Mouse (Mus musculus) A20 (cell line): Measurements from ENCODE around the gene Elfn1.
A peak's percentile ranks its signal among the peaks of the same experiment; 100 is the strongest.
"Not testable (repeated sequence)": the region's sequence is repeated elsewhere in the genome, so short reads cannot be mapped to it uniquely, and the experiment has no call there.

ENCODE experiments used
- DNase-seq: peaks from one replicate; pipeline ENCODE4 v3.0.0-alpha.2; 2011; ENCODE audit warnings: low read depth, low spot score

Elfn1 gene

GRCm38 (mm10) chr5:139969151-139969948 is 61.6 kb downstream of the Elfn1 start:
- no peak for DNase-seq

DNA sequence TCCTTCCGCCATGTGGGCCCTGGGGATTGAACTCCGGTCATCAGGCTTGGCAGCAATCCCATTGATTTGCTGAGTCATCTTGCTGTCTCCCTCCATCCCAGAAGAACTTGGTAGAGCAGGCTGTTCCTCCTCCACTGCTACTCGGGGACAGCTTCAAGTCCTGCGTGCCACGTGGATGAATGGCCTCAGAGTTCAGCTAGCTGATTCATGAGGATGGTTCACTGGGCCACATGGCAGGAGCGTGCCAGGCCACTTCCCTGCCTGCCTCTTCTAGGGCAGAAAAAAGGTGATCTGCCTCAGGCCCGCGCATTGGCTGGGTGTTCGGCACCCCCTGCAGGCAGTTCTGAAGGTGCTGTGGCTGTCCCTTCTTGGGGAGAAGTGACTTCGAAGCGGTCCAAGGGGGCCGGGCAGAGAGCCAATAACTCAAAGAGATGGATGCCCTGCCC is 62.5 kb downstream of the Elfn1 start:
- peak; percentile 31 for DNase-seq

DNA sequence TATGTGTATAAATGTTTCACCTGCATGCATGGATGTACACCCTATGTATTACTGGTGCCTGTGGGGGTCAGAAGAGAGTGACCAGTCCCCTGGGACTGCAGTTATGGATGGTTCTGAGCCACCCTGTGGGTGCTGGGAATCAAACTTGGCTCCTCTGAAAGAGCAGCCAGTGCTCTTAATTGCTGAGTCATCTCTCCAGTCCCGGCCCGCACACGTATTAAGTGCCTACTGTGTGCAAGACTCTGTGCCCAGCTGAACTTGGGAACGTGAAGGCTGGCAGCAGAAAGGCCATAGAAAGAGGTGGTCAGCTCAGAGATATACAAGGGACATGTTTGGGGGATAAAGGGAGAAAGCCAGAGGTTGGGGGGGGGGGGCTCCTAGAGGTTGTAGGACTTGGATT is 68.8 kb downstream of the Elfn1 start:
- DNase-seq: no peak

GRCm38 (mm10) chr5:139977476-139977875 is 69.7 kb downstream of the Elfn1 start:
- DNase-seq: peak; percentile 37

DNA sequence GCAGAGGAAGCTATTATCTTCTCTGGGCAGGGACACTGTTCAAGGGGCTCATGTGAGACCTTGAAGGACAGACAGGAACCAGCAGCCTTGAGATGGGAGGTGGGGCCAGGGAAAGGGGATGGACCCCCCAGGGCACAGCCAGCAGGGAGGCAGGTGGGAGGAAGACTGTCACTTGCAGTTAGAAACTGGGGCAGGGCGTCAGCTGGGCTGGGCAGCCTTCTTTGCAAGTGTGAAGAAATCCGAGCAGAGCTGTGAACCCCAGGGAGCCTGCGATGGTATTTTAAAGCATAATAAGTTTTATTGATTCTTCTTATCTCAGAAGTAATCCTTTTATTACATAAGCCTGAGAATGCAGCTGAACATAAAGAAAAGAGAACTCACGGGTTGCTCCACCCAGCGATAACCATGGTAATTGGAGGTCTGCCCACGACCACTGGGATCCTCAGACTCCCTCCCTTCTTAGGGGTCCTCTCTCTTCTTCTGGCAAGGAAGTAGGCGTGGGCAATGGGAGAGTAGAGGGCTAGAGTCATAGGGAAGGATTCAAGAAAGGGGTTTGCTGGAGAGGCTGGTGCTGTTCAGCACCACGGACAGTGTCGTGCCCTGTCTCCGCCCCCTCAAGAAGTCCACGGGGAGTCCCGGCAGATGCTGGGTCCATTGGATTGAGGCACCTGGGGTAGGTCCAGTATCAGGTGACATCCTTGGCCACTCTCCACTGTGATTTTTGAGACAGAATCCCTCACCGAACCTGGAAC is 71.0 kb downstream of the Elfn1 start:
- peak; percentile 22 for DNase-seq

GRCm38 (mm10) chr5:139979371-139979770 is 71.6 kb downstream of the Elfn1 start:
- no peak for DNase-seq

DNA sequence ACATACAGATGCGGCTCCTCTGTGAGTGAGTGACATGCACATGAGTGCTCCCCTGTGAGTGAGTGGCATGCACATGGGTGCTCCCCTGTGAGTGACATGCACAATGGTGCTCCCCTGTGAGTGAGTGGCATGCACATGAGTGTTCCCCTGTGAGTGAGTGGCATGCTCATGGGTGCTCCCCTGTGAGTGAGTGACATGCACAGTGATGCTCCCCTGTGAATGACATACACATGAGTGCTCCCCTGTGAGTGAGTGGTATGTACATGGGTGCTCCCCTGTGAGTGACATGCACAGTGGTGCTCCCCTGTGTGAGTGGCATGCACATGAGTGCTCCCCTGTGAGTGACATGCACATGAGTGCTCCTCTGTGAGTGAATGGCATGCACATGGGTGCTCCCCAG is 74.2 kb downstream of the Elfn1 start:
- DNase-seq: peak; percentile 54

GRCm38 (mm10) chr5:139985073-139985746 is 77.5 kb downstream of the Elfn1 start:
- DNase-seq: no peak

GRCm38 (mm10) chr5:139991531-139991930 is 83.8 kb downstream of the Elfn1 start:
- no peak for DNase-seq

- not testable (repeated sequence) for DNase-seq
Observed at GRCm38 (mm10) chr5:139998321-139998720, 90.6 kb downstream of the Elfn1 start.

GRCm38 (mm10) chr5:139998916-139999315 is 91.2 kb downstream of the Elfn1 start:
- DNase-seq: no peak

GRCm38 (mm10) chr5:140002541-140002940 is 94.8 kb downstream of the Elfn1 start:
- DNase-seq: no peak

DNA sequence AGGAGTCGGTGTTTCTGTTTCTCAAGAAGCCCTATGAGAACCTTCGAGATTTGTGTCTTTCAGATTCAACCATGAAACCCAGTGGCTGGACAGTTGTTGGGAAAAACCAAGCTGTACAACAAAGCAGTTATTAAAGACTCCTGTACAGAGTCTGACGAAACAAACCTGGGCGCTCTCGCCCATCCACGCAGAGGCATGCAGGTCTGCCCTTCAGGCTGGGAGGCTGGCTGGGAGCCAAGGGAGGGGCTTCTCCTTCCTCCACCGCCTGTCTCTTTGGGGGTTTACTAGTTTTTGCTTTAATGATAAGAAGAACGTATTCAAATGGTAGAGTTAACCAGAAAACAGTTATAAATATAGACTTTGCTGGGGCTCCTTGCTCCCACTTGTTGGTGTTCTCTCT is 99.1 kb downstream of the Elfn1 start:
- DNase-seq: no peak

GRCm38 (mm10) chr5:140007656-140008522 is 100.1 kb downstream of the Elfn1 start:
- DNase-seq: no peak

DNA sequence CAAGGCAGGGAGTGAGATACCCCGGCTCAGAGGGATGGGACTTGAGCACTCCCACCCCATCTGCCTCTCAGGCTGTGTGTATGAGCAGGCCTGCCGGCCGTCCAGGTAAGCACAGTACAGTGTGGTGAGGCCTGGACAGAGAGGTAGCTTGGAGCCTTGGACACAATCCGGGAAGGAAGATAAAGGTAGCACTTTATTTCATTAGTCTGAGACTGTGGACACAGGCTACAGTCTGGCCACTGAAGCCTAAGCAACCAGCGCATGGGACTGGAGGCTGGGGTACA is 100.7 kb downstream of the Elfn1 start:
- no peak for DNase-seq

GRCm38 (mm10) chr5:140009083-140009655 is 101.4 kb downstream of the Elfn1 start:
- no peak for DNase-seq

GRCm38 (mm10) chr5:140010405-140010804 is 102.7 kb downstream of the Elfn1 start:
- DNase-seq: no peak

GRCm38 (mm10) chr5:140012286-140012967 is 104.7 kb downstream of the Elfn1 start:
- DNase-seq: no peak

GRCm38 (mm10) chr5:140013652-140014051 is 105.9 kb downstream of the Elfn1 start:
- DNase-seq: no peak

GRCm38 (mm10) chr5:140016896-140017295 is 109.2 kb downstream of the Elfn1 start:
- no peak for DNase-seq

- DNase-seq: no peak
Observed at GRCm38 (mm10) chr5:140018780-140019179, 111.0 kb downstream of the Elfn1 start.
